Mouse (Mus musculus) intestine, embryonic 14.5 days (tissue): ENCODE results near the gene L1td1. TPM values are rescaled to one million over a fixed set of nuclear protein-coding genes. Genes with fewer than 3 reads are reported as not detected.
A peak's percentile ranks its signal among the peaks of the same experiment; 100 is the strongest.

Experiments used
- ATAC-seq: fragments of 200-750 bp; cut with Nextera tagmentation; replicated peaks from 2 replicates; pipeline ENCODE4 v1.8.0; 2017; ENCODE audit warnings: low read depth, moderate number of reproducible peaks, moderate TSS enrichment, moderate library complexity; ENCODE audit not compliant: low FRiP score, low TSS enrichment
- DNase-seq: peaks from one replicate; pipeline ENCODE4 v3.0.0-alpha.2; 2018; ENCODE audit warnings: low spot score
- H3K27ac ChIP-seq: fragments of 300-500 bp; sonication (generic); 2 replicates; pipeline ENCODE4 v1.5.1; 2014; ENCODE audit warnings: low read depth, mild to moderate bottlenecking, control low read depth
- H3K27me3 ChIP-seq: fragments of 300-500 bp; sonication (generic); replicated peaks from 2 replicates; pipeline ENCODE4 v1.6.1; 2014; ENCODE audit warnings: low read length, control low read depth; ENCODE audit not compliant: control insufficient read depth, insufficient read depth
- H3K36me3 ChIP-seq: fragments of 300-500 bp; sonication (generic); 2 replicates; pipeline ENCODE4 v1.6.1; 2014; ENCODE audit warnings: low read length, control low read depth; ENCODE audit not compliant: control insufficient read depth, insufficient read depth
- H3K4me1 ChIP-seq: fragments of 300-500 bp; sonication (generic); replicated peaks from 2 replicates; pipeline ENCODE4 v1.6.1; 2014; ENCODE audit warnings: low read length, control low read depth, mixed read lengths; ENCODE audit not compliant: control insufficient read depth, insufficient read depth
- H3K4me2 ChIP-seq: fragments of 300-500 bp; sonication (generic); 2 replicates; pipeline ENCODE4 v1.6.1; 2014; ENCODE audit warnings: low read length
- H3K4me3 ChIP-seq: fragments of 300-500 bp; sonication (generic); 2 replicates; pipeline ENCODE4 v1.5.1; 2014; ENCODE audit warnings: low read depth, low read length, control low read depth, mixed read lengths
- H3K9ac ChIP-seq: fragments of 300-500 bp; sonication (generic); 2 replicates; pipeline ENCODE4 v1.6.1; 2014; ENCODE audit warnings: mild to moderate bottlenecking, low read length
- H3K9me3 ChIP-seq: fragments of 300-500 bp; sonication (generic); 2 replicates; pipeline ENCODE4 v1.6.1; 2016; ENCODE audit warnings: low read length, control low read depth; ENCODE audit not compliant: control insufficient read depth
- WGBS: fragments of 180-500 bp; shearing (Covaris S2); extraction: QIAGEN DNeasy Blood & Tissue Kit; methylation state at CpG from one replicate; pipeline ENCODE4 v1.1.7; 2014; 5-methylcytosine and 5-hydroxymethylcytosine counted together
- polyA plus RNA-seq: library from polyadenylated mRNA; unstranded; fragments of >200 nt; fragmentation: Nextera tagmentation; extraction: Ambion mirVana; gene quantifications from 2 replicates; pipeline ENCODE4 v1.2.1, GENCODE M21; 2014

Gene L1td1
- polyA plus RNA-seq, 1 experiment from 2014 or later: 0.60 TPM

DNA sequence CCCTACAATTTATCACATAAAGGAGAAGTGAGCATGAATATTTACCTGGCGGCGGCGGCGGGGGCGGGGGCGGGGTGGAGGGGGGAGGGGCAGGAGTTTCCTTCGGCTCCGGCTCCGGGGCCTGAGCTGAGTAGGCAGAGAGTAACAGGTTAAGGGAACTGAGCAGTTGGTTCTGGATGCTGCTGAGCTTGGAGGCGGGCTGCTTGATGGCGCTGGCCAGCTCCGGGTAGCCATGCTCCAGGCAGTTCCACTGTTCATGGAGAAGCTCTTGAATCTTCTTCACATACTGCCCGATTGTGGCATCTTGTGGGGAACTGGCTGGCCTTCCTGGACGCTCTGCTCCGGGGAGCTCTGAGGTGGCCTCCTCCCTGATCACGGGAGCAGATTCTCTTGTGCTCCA, 51.7 kb downstream of the L1td1 start:
- ATAC-seq: 0 out of 2 replicates have a peak, but pooled peaks have one; percentile 41
- H3K9ac ChIP-seq: no peak overlapping the region
- no peaks in the 10 kb centered on the region for H3K27me3 ChIP-seq
- H3K4me1 ChIP-seq: peaks cover 3% of the 10 kb centered on the region; the same call in 1 of the 2 replicates
- no peak overlapping the region for H3K4me3 ChIP-seq
- H3K27ac ChIP-seq: no peak overlapping the region
- no peak for DNase-seq
- H3K9me3 ChIP-seq: no peaks in the 10 kb centered on the region
- 12% methylated on average over 16 of the region's 16 CpGs for WGBS
- H3K36me3 ChIP-seq: no peaks in the 10 kb centered on the region
- H3K4me2 ChIP-seq: peak overlapping the region; percentile 23; the same call in 1 of the 2 replicates

- H3K4me1 ChIP-seq: peaks cover 11% of the 10 kb centered on the region
- H3K27ac ChIP-seq: no peak overlapping the region
- H3K9me3 ChIP-seq: no peaks in the 10 kb centered on the region
- 42% methylated on average over 8 of the region's 8 CpGs for WGBS
- no peak overlapping the region for H3K4me2 ChIP-seq
- no peak overlapping the region for H3K9ac ChIP-seq
- no peak for ATAC-seq
- no peaks in the 10 kb centered on the region for H3K27me3 ChIP-seq
- DNase-seq: no peak
- H3K36me3 ChIP-seq: peaks cover 8% of the 10 kb centered on the region; the same call in 1 of the 2 replicates
- no peak overlapping the region for H3K4me3 ChIP-seq
These were observed 59.3 kb downstream of the L1td1 start for GRCm38 (mm10) chr4:98785851-98786250.

DNA sequence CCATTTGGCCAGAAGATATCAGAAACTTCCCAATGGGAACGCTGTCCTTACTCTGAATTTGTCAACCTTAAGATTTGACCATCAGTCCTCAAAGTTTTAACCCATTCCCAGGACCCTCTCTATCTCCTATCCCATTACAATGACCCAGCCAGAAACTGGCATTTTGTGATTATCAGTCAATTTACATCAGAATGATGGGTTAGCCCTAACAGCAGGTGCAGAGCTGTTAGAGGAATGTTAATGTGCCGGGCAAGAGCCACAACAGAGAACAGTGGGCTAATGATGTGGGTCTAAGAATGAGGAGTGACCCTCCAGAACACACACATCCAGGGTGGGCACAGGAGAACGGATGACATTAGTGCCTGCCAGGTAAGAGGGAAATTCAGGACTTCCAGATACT, 59.7 kb downstream of the L1td1 start:
- peaks cover 8% of the 10 kb centered on the region; the same call in 1 of the 2 replicates for H3K36me3 ChIP-seq
- DNase-seq (no peak), ATAC-seq (no peak)
- no peaks in the 10 kb centered on the region for H3K27me3 ChIP-seq
- no peak overlapping the region for H3K27ac ChIP-seq
- no peak overlapping the region for H3K4me2 ChIP-seq
- peaks cover 11% of the 10 kb centered on the region for H3K4me1 ChIP-seq
- H3K9me3 ChIP-seq: no peaks in the 10 kb centered on the region
- H3K9ac ChIP-seq: no peak overlapping the region
- H3K4me3 ChIP-seq: no peak overlapping the region
- WGBS: 42% methylated on average over 3 of the region's 3 CpGs

Other genes starting within 250 kb of the L1td1 start
- gene Kank4, start 90.8 kb downstream of the L1td1 start, polyA plus RNA-seq: 2.9 and 3.3 TPM in 2 replicates
- not detected in 2 replicates for gene I0C0044D17Rik, start 97.1 kb downstream of the L1td1 start, polyA plus RNA-seq
- gene Usp1, start 197.1 kb downstream of the L1td1 start, polyA plus RNA-seq: 116 and 123 TPM in 2 replicates